ENCODE assay signal across 25 mouse cellular contexts in genomic region chr16:29574013-29574412, GRCm38 (mm10). TPM values are rescaled to one million over a fixed set of nuclear protein-coding genes. Genes with fewer than 3 reads are reported as not detected.
"Had no signal": no experiment of that assay in that cellular context is flagged by ENCODE, and none has a peak within 500 bp of the region (broad histone marks: within the 10 kb centered on the region; RNA-seq: fewer than 3 reads in every experiment).

No protein-coding gene starts in this region.

- H3K36me3 ChIP-seq: limb, embryonic 12.5 days; limb, embryonic 15.5 days; liver, embryonic 13.5 days; neural tube, embryonic 12.5 days; neural tube, embryonic 15.5 days had no signal

- ATAC-seq: intestine, embryonic 16.5 days had no signal

- H3K4me1 ChIP-seq: limb, embryonic 12.5 days; limb, embryonic 15.5 days; neural tube, embryonic 12.5 days had no signal

- H3K27ac ChIP-seq: left cerebral cortex, adult 2 months; limb, embryonic 12.5 days; limb, embryonic 15.5 days; liver, embryonic 13.5 days; neural tube, embryonic 12.5 days; neural tube, embryonic 15.5 days; stomach, postnatal 0 days had no signal

- H3K27me3 ChIP-seq: limb, embryonic 12.5 days; limb, embryonic 15.5 days; neural tube, embryonic 12.5 days; neural tube, embryonic 15.5 days had no signal

- H3K4me3 ChIP-seq: left cerebral cortex, adult 2 months; limb, embryonic 12.5 days; limb, embryonic 15.5 days; liver, embryonic 13.5 days; neural tube, embryonic 12.5 days; neural tube, embryonic 15.5 days had no signal

- H3K9me3 ChIP-seq: limb, embryonic 12.5 days; limb, embryonic 15.5 days; liver, embryonic 13.5 days; neural tube, embryonic 12.5 days; neural tube, embryonic 15.5 days had no signal

- DNase-seq: kidney, adult 18-20 months; kidney, adult 9 months; kidney, postnatal 14 days; kidney, postnatal 4 days; layer of hippocampus, postnatal 36 days; liver, embryonic 13.5 days; lung, adult 2 months; lung, postnatal 14 days; lung, postnatal 4 days; midbrain, embryonic 14.5 days; right cerebral cortex, adult 18-20 months; right cerebral cortex, postnatal 14 days; right cerebral cortex, postnatal 4 days; thymus, adult 2 months; thymus, postnatal 14 days; thymus, postnatal 4 days had no signal

RNA-seq across cellular contexts. Expression of gene Atp13a4, which starts 29.3 kb away (rescaled TPM):
- total RNA-seq: megakaryocyte-erythroid progenitor cell, adult 5-6 weeks had no signal
- polyA plus RNA-seq: intestine, embryonic 16.5 days; limb, embryonic 12.5 days; liver, embryonic 13.5 days; liver, embryonic 16.5 days had no signal
